Comparison of ENCODE assay signal across 8 mouse cellular contexts in genomic region chr3:52046027-52046700, GRCm38 (mm10). TPM values are rescaled to one million over a fixed set of nuclear protein-coding genes. Genes with fewer than 3 reads are reported as not detected.
A peak's percentile ranks its signal among the peaks of the same experiment; 100 is the strongest.
DNase-seq lines count a peak whose midpoint lies in the region; ATAC-seq and TF ChIP-seq lines count a peak whose summit lies in the region.

No protein-coding gene starts in this region.

- H3K36me3 ChIP-seq in hindbrain, embryonic 16.5 days (ENCODE audit: control insufficient read depth, insufficient read depth, low read length) = no peaks in the 10 kb centered on the region

- ATAC-seq in activated CD4-positive, CD25-positive, alpha-beta regulatory T cell, adult 4 months = peak; percentile 72
- peak; percentile 85 for ATAC-seq in hindbrain, embryonic 16.5 days

- peak overlapping the region; percentile 59 for H3K9ac ChIP-seq in hindbrain, embryonic 16.5 days (ENCODE audit: low read depth, low read length)

- no peaks in the 10 kb centered on the region for H3K9me3 ChIP-seq in hindbrain, embryonic 16.5 days (ENCODE audit: control insufficient read depth, low read length)

- H3K4me1 ChIP-seq in hindbrain, embryonic 16.5 days (ENCODE audit: control insufficient read depth, insufficient read depth, low read depth, low read length) = peaks cover 42% of the 10 kb centered on the region

- peak; percentile 39 to 58 for DNase-seq in cerebellum, postnatal 4 days (ENCODE audit: low spot score in 2 of 2)
- peak; percentile 87 for DNase-seq in gastrocnemius, adult 2 months
- peak; percentile 80 to 87 for DNase-seq in left cerebral cortex, adult 18-20 months (ENCODE audit: low spot score in 2 of 2)
- DNase-seq in lung, postnatal 25 days (ENCODE audit: low spot score) = peak; percentile 79
- peak; percentile 67 for DNase-seq in ovary, postnatal 36 days (ENCODE audit: low spot score)
- DNase-seq in urinary bladder, postnatal 14 days (ENCODE audit: low spot score) = peak; percentile 82

- H3K27me3 ChIP-seq in hindbrain, embryonic 16.5 days (replicated peaks; ENCODE audit: control insufficient read depth, insufficient read depth, low read length) = no peaks in the 10 kb centered on the region

- 3% methylated on average over 20 of the region's 20 CpGs for WGBS in hindbrain, embryonic 16.5 days

- peak overlapping the region; percentile 71 for H3K4me3 ChIP-seq in gastrocnemius, adult 2 months
- H3K4me3 ChIP-seq in hindbrain, embryonic 16.5 days (ENCODE audit: low read length) = peak overlapping the region; percentile 27

- H3K4me2 ChIP-seq in hindbrain, embryonic 16.5 days (ENCODE audit: low read length) = peak overlapping the region; percentile 69

- TF ChIP-seq CTCF in gastrocnemius, adult 2 months (IDR thresholded peaks at IDR 0.05) = no peak

- peak overlapping the region; percentile 89 for H3K27ac ChIP-seq in gastrocnemius, adult 2 months
- peak overlapping the region; percentile 89 for H3K27ac ChIP-seq in hindbrain, embryonic 16.5 days (ENCODE audit: low read depth, low read length)

- intact Hi-C loops in gastrocnemius, adult 2 months (cut with DNase I) = loop anchor here (2.0 kb wide), 1 partner anchor 151 kb away; no protein-coding TSS in a partner anchor

RNA-seq across cellular contexts. Expression of gene Maml3, which starts 58.7 kb away (rescaled TPM):
- under 1 TPM; 0.55 to 0.67 TPM for polyA plus RNA-seq in activated CD4-positive, CD25-positive, alpha-beta regulatory T cell, adult 4 months (2017; shearing (Covaris generic))
- total RNA-seq in gastrocnemius, adult 2 months (2021) = 1 to 10 TPM; 2.0 to 2.5 TPM
- polyA plus RNA-seq in hindbrain, embryonic 16.5 days (2015; fragmentation: Nextera tagmentation; extraction: Ambion mirVana) = 5.2 and 6.2 TPM in 2 replicates
- 1 to 10 TPM; 7.0 to 9.0 TPM for total RNA-seq in left cerebral cortex, adult 18-20 months (2021)

Comparison
In these comparisons a context has a peak if more than half of its experiments do, and no peak if none do; other contexts are left out.
1. Peak in every context shown above with its lines: DNase-seq, ATAC-seq, H3K4me3 ChIP-seq and H3K27ac ChIP-seq.